Mouse (Mus musculus): ENCODE results near the gene Sycp2. TPM values are rescaled to one million over a fixed set of nuclear protein-coding genes. Genes with fewer than 3 reads are reported as not detected.

Gene Sycp2
- total RNA-seq, 4 experiments from 2014 or later = not detected

- no peak for DNase-seq (ENCODE audit: low spot score in 2 of 2)
These were observed 103.9 kb downstream of the Sycp2 start for GRCm38 (mm10) chr2:178303453-178304187.

Other genes starting within 250 kb of the Sycp2 start
- 1 to 10 TPM; 2.9 to 6.2 (median 4.7) TPM for gene Ppp1r3d, start 6.8 kb upstream of the Sycp2 start, total RNA-seq (2022)
- gene Fam217b, start 6.8 kb upstream of the Sycp2 start, total RNA-seq (2022) = 1 to 10 TPM; 2.3 to 5.5 (median 2.6) TPM
- gene Cdh26, start 22.8 kb upstream of the Sycp2 start, total RNA-seq (2022) = not detected

Measured in gastrocnemius, adult 8-10 months (tissue).